Mouse (Mus musculus) layer of hippocampus, adult 11-12 months (tissue): ENCODE measurements around the gene B230217C12Rik.

Experiments used
- DNase-seq: peaks from one replicate; pipeline ENCODE4 v3.0.0; 2022; ENCODE audit warnings: low spot score

The B230217C12Rik gene

GRCm38 (mm10) chr11:97809235-97810121 lies 31.1 kb upstream of the B230217C12Rik start:
- no peak for DNase-seq

GRCm38 (mm10) chr11:97810356-97810755 lies 30.2 kb upstream of the B230217C12Rik start:
- DNase-seq: no peak

GRCm38 (mm10) chr11:97810970-97811369 lies 29.6 kb upstream of the B230217C12Rik start:
- no peak for DNase-seq

- DNase-seq: no peak
Measured at GRCm38 (mm10) chr11:97811569-97812362, 28.8 kb upstream of the B230217C12Rik start.

- no peak for DNase-seq
Measured at GRCm38 (mm10) chr11:97812491-97812921, 28.1 kb upstream of the B230217C12Rik start.

GRCm38 (mm10) chr11:97813085-97813484 lies 27.5 kb upstream of the B230217C12Rik start:
- DNase-seq: no peak

GRCm38 (mm10) chr11:97813746-97814515 lies 26.6 kb upstream of the B230217C12Rik start:
- DNase-seq: no peak

- no peak for DNase-seq
Measured at GRCm38 (mm10) chr11:97815736-97816135, 24.8 kb upstream of the B230217C12Rik start.

- DNase-seq: no peak
Measured at GRCm38 (mm10) chr11:97816176-97816575, 24.4 kb upstream of the B230217C12Rik start.

GRCm38 (mm10) chr11:97816916-97817315 lies 23.7 kb upstream of the B230217C12Rik start:
- DNase-seq: no peak

GRCm38 (mm10) chr11:97817379-97817778 lies 23.2 kb upstream of the B230217C12Rik start:
- DNase-seq: no peak

GRCm38 (mm10) chr11:97818003-97818402 lies 22.6 kb upstream of the B230217C12Rik start:
- no peak for DNase-seq

- DNase-seq: no peak
Measured at GRCm38 (mm10) chr11:97818571-97818970, 22.0 kb upstream of the B230217C12Rik start.

GRCm38 (mm10) chr11:97819102-97819501 lies 21.5 kb upstream of the B230217C12Rik start:
- DNase-seq: no peak

GRCm38 (mm10) chr11:97819923-97820322 lies 20.7 kb upstream of the B230217C12Rik start:
- DNase-seq: no peak

- DNase-seq: no peak
Measured at GRCm38 (mm10) chr11:97820840-97821239, 19.7 kb upstream of the B230217C12Rik start.

GRCm38 (mm10) chr11:97821401-97822064 lies 19.0 kb upstream of the B230217C12Rik start:
- no peak for DNase-seq

GRCm38 (mm10) chr11:97822840-97823603 lies 17.6 kb upstream of the B230217C12Rik start:
- DNase-seq: no peak

GRCm38 (mm10) chr11:97824168-97824567 lies 16.4 kb upstream of the B230217C12Rik start:
- no peak for DNase-seq

- DNase-seq: no peak
Measured at GRCm38 (mm10) chr11:97824895-97825294, 15.7 kb upstream of the B230217C12Rik start.

GRCm38 (mm10) chr11:97825295-97825694 lies 15.3 kb upstream of the B230217C12Rik start:
- no peak for DNase-seq
